Mouse (Mus musculus) splenic B cell, adult 2 months (primary cell): ENCODE measurements around the gene Zzz3.

ENCODE experiments used
- DNase-seq: peaks from one replicate; pipeline ENCODE4 v3.0.0-alpha.2; 2011; ENCODE audit warnings: low read depth, low spot score
- H3K27me3 ChIP-seq: 2 replicates; pipeline ENCODE4 v1.6.1; 2012; ENCODE audit warnings: mild to moderate bottlenecking, low read length, moderate library complexity, mixed read lengths; ENCODE audit not compliant: control insufficient read depth, poor library complexity, insufficient read depth, severe bottlenecking
- H3K36me3 ChIP-seq: 2 replicates; pipeline ENCODE4 v1.6.1; 2012; ENCODE audit warnings: mild to moderate bottlenecking, low read length, moderate library complexity, mixed read lengths; ENCODE audit not compliant: control insufficient read depth, poor library complexity, insufficient read depth, severe bottlenecking

Zzz3 gene

DNA sequence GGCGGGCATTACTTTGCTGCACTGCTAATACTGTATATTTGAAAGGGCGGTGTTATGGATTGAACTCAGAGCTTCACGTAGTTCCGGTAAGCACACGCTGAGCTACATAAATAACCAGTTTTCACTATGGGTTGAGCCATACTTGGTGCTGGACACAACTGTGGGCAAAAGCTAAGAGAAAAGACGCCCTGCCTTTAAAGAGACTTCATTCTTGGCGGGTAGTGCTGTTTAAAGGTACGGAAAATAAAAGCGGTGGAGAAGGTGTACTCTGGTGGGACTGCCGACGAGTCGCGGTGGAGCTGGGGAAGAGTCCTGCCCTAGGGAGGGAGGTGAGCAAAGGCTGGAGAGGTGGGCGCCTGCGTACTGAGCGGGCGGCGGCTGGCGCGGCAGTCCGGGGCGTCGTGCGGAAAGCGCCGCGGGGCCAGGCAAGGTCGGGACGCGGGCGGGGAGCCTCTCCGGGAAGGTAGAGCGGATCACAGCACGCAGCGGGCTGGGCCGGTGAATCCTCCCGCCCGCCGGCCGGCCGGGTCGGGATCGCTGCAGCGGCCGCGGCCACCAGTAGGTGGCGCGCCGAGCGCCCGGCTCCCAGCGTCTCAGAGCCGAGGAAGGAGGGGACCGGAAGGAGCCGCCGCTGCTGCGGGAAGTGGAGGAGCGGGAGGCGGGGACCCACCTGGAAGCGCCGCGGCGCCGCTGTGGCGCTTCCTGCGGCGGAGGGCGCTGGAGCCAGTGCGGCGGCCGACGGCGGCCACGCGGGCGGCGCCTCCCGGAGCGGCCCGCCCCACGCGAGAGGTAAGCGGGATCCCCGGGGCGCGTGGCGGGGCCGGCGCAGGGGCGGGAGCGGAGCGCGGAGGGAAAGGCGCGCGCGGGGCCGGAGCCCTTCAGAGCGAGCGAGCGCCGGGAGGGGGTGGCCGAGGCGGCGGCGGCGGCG, at the start of gene Zzz3:
Gene Zzz3 (plus strand): TSS at position 124 of the 928 bp plus-strand sequence.
- DNase-seq: peak; percentile 92
- no peaks in the 10 kb centered on the region for H3K36me3 ChIP-seq
- H3K27me3 ChIP-seq: no peaks in the 10 kb centered on the region

DNA sequence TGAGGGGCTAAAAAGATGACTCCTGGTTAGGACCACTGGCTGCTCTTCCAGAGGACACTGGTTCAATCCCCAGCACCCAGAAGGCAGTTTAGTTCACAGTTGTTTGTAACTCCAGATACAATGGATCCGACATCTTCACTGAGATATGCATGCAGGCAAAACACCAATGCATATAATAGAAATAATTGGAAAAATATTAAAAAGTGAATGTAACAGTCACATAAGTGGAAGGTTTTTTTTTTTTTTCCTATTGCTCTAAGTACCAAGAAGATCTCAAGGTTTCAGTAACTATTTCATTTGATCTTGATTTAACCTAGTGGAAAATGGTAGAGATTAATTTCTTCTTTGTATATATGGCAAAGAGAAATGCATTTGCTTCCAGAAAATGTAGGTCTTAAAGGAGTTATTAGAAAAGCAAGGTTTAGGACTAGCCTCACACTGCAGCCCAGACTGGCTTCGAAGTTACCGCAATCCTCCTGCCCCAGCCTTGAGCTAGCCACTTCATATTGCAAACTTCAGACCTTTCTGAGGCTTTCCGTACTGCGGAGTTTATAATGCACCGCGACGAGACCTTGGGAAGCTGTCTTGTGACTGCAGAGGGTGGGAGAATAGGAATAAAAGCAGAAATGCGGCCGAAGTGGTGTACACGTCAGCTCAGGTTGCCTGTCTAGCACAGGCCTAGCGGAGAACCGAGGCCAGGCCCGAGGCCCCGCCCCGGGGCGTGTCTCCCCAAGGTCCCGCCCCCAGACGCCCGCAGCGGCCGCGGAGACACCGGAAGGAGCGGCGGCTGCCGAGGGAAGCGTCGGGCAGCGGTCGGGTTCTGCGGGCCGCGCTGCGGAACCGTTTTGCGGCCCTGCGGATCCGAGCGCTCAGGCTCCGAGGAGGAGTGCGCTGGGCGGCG, 49.3 kb upstream of the Zzz3 start, which contains the start of gene Usp33:
Gene Usp33 (plus strand): TSS at position 747 of the 901 bp plus-strand sequence.
- no peaks in the 10 kb centered on the region for H3K36me3 ChIP-seq
- DNase-seq: peak; percentile 93
- H3K27me3 ChIP-seq: no peaks in the 10 kb centered on the region

DNA sequence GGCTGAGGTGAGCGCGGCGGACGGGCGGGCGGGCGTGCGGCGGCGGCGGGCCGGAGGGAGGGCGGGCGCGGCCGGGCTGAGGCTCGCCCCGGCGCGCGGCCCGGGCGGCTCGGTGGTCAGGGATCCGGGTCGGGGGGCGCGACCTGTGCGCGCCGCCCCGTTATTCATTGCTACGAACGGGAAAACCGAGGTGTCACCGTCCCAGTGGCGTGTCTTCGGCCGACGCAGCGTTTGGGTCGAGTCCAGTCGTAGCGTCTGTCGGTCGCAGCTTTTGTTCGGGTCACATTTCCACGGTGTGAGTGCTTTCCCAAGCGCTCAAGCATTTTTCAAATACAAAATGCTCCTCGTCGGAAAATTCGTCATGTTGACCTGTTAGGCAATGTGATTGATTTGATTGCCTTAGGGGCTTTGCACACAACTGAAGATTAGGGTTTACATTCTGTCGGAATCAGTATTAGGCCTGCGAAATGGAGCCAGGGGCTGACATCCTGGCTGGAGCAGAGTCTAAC, 48.6 kb upstream of the Zzz3 start:
- peak; percentile 25 for DNase-seq
- no peaks in the 10 kb centered on the region for H3K27me3 ChIP-seq
- no peaks in the 10 kb centered on the region for H3K36me3 ChIP-seq

DNA sequence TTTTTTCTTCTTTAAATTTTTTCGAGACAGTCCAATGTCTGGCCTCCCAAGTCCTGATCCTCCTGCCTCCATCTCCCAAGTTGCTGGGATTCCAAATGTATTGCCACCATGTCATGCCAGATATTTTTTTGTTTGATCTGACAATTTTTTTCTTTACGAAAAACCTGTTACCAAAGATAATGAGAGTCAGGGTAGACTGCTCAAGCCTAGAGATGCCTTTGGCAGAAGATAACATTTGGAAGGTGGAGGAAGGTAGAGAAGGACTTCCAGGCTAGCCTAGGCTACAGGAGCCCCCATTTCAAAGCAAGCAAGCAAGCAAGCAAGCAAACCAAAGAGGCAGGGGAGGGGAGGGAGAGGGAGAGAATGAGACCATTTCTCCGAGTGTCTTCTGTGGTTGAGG, 48.0 kb upstream of the Zzz3 start:
- no peak for DNase-seq
- Histone ChIP-seq H3K27me3 (no peaks in the 10 kb centered on the region), H3K36me3 (no peaks in the 10 kb centered on the region)

DNA sequence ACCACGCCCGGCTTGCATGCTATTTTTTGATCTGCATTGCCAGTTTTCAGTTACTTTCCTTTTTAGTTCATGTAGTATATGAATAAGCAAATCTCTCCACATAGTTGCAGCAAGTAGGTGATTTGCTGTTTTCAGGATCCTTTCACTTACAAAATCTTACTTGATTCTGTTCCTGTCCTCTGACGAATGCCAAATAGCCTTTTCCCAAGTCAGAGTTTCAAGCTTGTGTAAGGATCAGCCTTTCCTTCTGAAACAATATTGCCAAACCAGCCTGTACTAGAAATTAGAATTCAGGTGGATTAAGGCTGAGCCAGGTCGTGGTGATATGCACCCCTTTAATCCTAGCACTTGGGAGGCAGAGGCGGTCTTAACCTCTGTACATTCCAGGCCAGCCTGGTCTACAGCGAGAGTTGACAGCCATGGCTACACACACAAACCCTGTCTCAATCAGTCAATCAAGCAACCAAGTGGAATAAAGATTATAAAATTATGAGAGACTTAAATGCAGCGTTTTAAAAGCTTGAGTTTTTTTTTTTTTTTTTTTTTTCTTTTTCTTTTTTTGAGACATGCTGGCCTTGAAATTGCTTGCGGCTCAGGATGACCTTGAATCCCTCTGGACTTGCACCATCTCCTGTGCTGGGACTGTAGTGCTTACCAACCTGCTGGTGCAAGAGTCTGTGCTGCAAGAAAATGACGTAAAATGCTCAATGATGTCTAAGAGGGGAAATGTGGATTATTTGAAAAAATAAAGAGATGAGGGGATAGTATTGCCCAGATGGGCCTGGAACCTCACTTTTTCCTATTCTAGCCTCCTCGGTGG, 47.1 kb upstream of the Zzz3 start:
- no peak for DNase-seq
- Histone ChIP-seq H3K27me3 (no peaks in the 10 kb centered on the region), H3K36me3 (no peaks in the 10 kb centered on the region)

DNA sequence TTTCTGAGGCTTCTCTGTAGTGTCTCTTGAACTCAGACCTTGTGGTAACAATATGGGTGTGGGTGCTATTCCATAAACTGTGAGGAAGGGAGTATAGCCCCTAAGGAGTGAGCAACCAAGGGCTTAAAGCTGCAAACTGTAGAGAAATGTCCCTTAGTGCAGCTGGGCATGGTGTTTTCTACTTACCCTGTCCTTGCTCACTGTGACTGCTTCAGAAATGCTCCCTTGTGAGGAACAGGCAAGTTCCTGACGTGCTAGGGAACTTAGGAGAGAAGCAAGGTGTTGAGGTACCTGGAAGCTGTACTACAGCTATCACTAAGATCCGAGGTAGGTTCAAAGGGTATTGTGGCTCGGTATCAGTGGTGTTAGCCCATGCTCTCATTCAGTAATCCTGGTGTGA, 44.8 kb upstream of the Zzz3 start:
- Histone ChIP-seq H3K36me3 (no peaks in the 10 kb centered on the region), H3K27me3 (no peaks in the 10 kb centered on the region)
- DNase-seq: no peak

DNA sequence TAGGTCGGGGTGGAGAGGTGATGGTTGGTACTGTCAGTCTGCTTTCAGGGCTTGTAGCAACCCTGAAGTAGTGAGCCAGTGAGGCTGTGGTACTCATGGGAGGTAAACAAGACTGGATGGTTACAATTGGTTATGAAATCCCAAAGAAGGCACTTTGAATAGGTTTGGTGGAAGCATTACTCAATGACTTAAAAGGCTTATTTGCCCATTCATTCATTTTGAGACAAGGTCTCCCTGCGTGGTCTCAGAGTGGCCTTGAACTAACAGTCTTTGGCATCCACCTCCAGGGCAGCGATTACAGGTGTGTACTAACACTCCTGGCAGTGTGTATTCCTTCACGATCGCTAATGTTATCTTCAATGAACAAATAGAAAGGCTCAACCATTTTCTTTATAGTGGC, 44.3 kb upstream of the Zzz3 start:
- no peaks in the 10 kb centered on the region for H3K36me3 ChIP-seq
- no peak for DNase-seq
- H3K27me3 ChIP-seq: no peaks in the 10 kb centered on the region

DNA sequence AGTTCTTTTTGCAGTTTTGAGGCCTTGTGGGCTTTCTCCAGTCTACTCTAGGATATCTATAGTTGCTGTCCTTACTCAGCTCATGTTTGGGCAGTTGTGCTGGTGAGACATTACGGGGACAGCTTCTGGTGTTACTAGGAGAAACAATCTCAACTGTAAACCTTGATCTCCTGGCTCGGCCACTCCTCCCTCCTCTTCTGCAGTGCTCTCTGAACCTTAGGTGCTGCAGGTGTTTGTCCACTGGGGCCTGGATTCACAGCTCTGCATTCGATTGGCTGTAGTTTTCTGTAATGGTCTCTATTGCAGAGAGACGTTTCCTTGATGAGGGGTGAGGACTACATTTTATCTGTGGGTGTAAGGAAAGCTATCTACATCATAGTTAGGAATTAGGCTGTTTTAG, 43.0 kb upstream of the Zzz3 start:
- Histone ChIP-seq H3K27me3 (no peaks in the 10 kb centered on the region), H3K36me3 (no peaks in the 10 kb centered on the region)
- DNase-seq: no peak

DNA sequence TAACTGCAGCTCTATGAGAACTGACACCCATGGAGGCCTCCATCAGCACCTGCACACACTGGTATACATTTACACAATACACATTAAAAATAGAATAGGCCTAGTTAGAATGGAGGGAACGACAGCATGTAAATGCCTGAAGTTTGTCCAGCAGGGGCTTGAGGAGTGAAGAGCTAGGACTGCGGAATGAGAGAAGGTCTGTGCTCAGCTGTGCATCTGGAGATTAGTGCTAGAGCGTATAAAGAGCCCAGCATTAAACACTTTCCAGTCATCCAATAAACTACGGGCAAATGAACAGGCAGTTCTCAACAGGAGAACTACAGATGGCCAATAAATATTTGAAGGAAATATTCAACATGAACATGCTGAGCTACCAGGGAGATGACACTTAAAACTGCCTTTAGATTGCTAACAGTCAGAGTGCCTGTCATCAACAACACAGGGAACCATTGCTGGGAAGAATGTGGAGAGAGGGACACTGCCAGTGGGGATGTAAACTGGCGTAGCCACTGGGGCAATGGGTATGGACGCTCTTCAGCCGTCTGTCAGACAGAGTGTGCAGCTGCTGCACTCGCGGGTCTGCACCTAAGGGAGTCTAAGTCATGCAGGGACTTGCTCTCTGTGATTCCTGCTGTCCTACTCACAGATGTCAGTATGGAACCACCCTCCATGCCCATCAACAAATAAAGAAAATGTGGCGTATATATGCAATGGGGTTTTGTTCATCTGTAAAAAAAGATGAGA, 41.7 kb upstream of the Zzz3 start:
- Histone ChIP-seq H3K36me3 (no peaks in the 10 kb centered on the region), H3K27me3 (no peaks in the 10 kb centered on the region)
- DNase-seq: no peak

DNA sequence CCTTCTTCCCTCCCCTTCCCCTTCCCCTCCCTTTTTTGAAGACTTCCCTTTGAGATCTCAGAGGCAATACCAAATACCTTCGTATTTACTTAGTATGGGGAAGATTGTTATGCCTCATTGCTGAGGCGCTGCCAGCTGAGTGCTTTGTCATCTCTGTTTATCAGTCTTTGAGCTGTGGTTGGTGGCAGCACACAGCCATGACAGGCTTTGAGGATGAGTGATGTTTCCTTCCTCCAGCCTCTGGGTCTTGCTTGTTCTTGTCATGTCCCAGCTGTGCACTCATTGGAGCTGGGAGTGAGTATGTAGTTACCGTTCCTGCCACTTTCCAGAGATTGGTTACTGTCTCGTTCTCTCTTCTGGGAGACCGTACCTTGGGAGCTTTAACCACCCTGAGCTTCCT, 39.9 kb upstream of the Zzz3 start:
- Histone ChIP-seq H3K27me3 (no peaks in the 10 kb centered on the region), H3K36me3 (peaks cover 5% of the 10 kb centered on the region; the same call in 1 of the 2 replicates)
- peak; percentile 57 for DNase-seq

DNA sequence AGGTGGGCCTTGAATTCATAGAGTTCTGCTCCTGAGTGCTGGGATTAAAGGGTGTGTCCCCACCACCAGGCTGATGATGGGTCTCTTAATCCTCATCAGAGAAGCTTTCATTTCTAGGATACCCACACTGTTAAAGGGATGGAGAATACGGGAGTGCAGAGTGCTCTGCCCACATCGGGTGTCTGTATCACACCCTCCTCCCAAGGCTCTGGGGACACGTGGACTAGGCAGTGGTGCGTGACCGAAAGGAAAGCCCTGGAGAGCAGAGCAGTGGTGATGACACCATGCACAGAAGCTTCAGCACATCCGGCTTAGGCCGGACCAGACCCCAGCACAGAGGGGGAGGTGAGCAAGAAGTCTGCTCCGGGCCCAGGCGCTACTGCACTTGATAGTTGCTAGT, 38.5 kb upstream of the Zzz3 start:
- peaks cover 7% of the 10 kb centered on the region for H3K36me3 ChIP-seq
- no peak for DNase-seq
- H3K27me3 ChIP-seq: no peaks in the 10 kb centered on the region

DNA sequence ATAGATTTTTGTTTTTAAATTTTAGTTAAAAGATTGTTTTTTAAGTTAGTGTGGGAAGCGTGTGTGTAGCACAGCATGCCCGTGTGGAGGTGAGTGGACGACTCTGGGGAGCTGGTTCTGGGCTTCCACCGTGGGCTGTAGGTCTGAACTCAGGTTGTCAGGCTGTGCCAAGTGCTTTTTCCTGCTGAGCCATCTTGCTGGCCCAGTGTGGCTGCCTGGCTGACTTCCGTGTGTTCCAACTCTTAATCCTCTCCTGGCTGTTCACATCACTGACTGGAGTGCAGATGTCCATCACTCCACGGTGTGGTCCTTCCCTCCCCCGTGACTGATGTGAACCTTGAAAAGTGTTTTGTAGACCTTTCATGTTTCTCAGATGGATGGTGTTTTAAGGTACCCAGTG, 36.1 kb upstream of the Zzz3 start:
- no peaks in the 10 kb centered on the region for H3K27me3 ChIP-seq
- H3K36me3 ChIP-seq: peaks cover 7% of the 10 kb centered on the region
- DNase-seq: no peak

DNA sequence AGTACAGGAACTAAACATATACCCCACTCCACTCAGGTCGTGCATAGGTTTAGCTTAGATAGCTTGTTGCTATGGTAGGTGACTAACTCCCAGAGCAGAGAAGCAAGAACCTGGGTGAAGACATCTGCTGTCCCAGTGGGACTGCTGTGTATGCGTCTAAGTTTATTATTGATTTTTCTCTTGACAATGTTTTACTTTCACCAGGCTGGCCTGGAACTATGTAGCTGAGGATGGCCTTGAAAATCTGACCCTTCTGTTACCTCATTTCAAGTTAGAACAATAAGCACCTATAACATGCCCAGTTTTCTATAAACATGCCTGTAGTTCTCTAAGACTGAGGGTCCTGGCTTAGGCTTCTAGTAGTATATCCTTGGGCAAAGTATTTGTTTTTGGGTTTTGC, 31.1 kb upstream of the Zzz3 start:
- DNase-seq: no peak
- Histone ChIP-seq H3K27me3 (no peaks in the 10 kb centered on the region), H3K36me3 (peaks cover 18% of the 10 kb centered on the region)

DNA sequence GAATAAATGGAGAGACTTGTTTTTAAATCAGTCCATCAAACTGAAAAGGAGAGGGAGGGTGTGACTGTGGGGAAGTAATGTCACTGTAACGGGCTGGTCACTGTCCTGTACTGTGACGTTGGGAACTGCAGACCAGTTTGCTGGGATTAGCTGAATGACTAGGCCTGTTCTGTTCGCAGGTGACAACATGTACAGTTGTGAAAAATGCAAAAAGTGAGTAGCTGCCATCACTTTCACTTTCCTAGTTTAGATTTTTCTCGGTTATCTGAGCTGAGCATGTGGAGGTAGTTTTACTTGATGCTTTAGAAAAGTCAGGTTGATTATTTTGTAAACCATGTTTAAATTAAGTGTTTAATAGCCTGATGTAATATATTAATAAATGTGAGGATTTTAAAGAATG, 19.2 kb upstream of the Zzz3 start:
- no peak for DNase-seq
- H3K36me3 ChIP-seq: peaks cover 14% of the 10 kb centered on the region; the same call in 1 of the 2 replicates
- no peaks in the 10 kb centered on the region for H3K27me3 ChIP-seq
